Mouse (Mus musculus) spleen, adult 2 months (tissue): ENCODE measurements around the gene Nlgn2.

Experiments
- CTCF ChIP-seq: fragments of 200-500 bp; IDR thresholded peaks from 2 replicates; pipeline ENCODE4 v1.5.1; 2011; ENCODE audit warnings: mild to moderate bottlenecking, inconsistent platforms; ENCODE audit not compliant: insufficient read depth, insufficient read length, insufficient replicate concordance; ENCODE audit errors: extremely low read depth
- POLR2A ChIP-seq: fragments of 200-500 bp; IDR thresholded peaks from 2 replicates; pipeline ENCODE4 v1.6.1; 2011; ENCODE audit warnings: low read depth, low read length, inconsistent platforms

DNA sequence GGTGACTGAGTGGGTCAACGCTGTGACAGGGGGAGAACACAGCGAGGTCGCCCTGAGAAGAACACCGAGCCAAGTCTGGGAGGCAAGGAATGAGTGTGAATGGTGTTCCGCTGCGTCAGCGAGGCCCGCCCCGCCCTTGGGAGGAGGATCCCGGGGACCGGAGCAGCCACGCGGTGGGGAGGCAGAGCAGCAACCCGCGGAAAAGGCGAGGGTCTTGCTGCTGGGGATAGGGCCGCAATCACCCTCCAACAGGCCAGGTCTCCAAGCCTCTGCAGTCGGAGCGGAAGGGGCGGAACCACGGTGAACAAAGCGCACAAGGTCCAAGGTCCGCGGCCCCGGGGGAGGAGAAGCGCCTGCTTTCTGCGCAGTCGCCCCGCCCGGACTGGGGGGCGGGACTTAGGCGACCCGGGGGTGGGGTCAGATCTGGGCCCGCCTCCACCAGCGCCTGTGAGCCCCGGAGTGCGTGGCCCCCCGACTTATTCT is 8.7 kb upstream of the Nlgn2 start, which contains the start of gene Plscr3:
- no peak for TF ChIP-seq POLR2A
- no peak for TF ChIP-seq CTCF
